Mouse (Mus musculus) small intestine, adult 2 months (tissue): Measurements from ENCODE around the gene Sowahb.

Experiments
- CTCF ChIP-seq: fragments of 200-500 bp; IDR thresholded peaks from 2 replicates; pipeline ENCODE4 v1.5.1; 2012; ENCODE audit warnings: low read depth, mild to moderate bottlenecking, control low read depth, inconsistent platforms, low read length, moderate library complexity, mixed read lengths; ENCODE audit not compliant: insufficient replicate concordance, insufficient read length; ENCODE audit errors: extremely low read depth
- POLR2A ChIP-seq: fragments of 200-500 bp; IDR thresholded peaks from 2 replicates; pipeline ENCODE4 v1.6.1; 2012; ENCODE audit warnings: low read depth, mild to moderate bottlenecking, control low read depth, inconsistent platforms, low read length, moderate library complexity

DNA sequence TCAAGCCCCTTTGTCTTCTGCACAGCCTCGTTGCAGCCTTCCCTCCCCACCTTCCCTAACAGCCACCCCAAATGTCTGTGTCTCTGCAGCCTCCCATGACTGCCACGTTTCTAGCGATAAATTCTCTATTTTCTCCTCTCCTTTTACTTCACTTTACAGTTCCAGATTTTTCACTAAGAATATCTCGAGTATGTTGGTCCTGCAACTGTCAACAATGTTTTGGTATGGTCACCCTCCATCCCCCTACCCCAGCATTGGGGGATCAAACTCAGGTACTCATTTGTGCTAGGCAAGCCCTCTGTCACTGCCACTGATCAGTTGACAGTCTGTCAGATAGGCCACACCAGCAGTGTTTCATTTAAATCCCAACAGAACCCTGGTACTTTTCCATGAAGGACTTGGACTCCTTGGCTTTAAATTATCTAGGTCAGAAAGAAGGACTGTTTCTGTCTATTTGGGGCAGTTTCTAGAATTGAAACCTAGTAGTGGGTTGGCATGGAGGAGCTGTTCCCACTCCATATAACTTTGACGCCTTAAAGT, 1.6 kb upstream of the Sowahb start:
- no peak for TF ChIP-seq POLR2A
- no peak for TF ChIP-seq CTCF
